Mouse (Mus musculus) heart, postnatal 0 days (tissue): ENCODE results near the gene Chrm3. TPM values are rescaled to one million over a fixed set of nuclear protein-coding genes. Genes with fewer than 3 reads are reported as not detected.

Experiments used
- ATAC-seq: fragments of 200-750 bp; cut with Nextera tagmentation; 2 replicates; pipeline ENCODE4 v1.8.0; 2017; ENCODE audit warnings: low read depth, moderate number of reproducible peaks, moderate library complexity; ENCODE audit not compliant: insufficient read depth
- DNase-seq: peaks from one replicate; pipeline ENCODE4 v3.0.0-alpha.2; 2016; ENCODE audit warnings: low spot score
- H3K27ac ChIP-seq: fragments of 300-500 bp; sonication (generic); 2 replicates; pipeline ENCODE4 v1.5.1; 2014; ENCODE audit warnings: low read depth, mild to moderate bottlenecking
- H3K27me3 ChIP-seq: fragments of 300-500 bp; sonication (generic); 2 replicates; pipeline ENCODE4 v1.6.1; 2014; ENCODE audit warnings: low read length, mixed read lengths; ENCODE audit not compliant: control insufficient read depth, insufficient read depth
- H3K36me3 ChIP-seq: fragments of 300-500 bp; sonication (generic); replicated peaks from 2 replicates; pipeline ENCODE4 v1.6.1; 2014; ENCODE audit warnings: low read length, mixed read lengths; ENCODE audit not compliant: control insufficient read depth, insufficient read depth
- H3K4me1 ChIP-seq: fragments of 300-500 bp; sonication (generic); 2 replicates; pipeline ENCODE4 v1.6.1; 2014; ENCODE audit warnings: antibody characterized with exemption; ENCODE audit not compliant: control insufficient read depth, insufficient read depth
- H3K4me2 ChIP-seq: fragments of 300-500 bp; sonication (generic); 2 replicates; pipeline ENCODE4 v1.6.1; 2014; ENCODE audit warnings: low read depth, mild to moderate bottlenecking, low read length, moderate library complexity
- H3K4me3 ChIP-seq: fragments of 300-500 bp; sonication (generic); 2 replicates; pipeline ENCODE4 v1.5.1; 2014; ENCODE audit warnings: low read depth, low read length
- H3K9ac ChIP-seq: fragments of 300-500 bp; sonication (generic); replicated peaks from 2 replicates; pipeline ENCODE4 v1.6.1; 2014; ENCODE audit warnings: low read depth, low read length, mixed read lengths
- H3K9me3 ChIP-seq: fragments of 300-500 bp; sonication (generic); replicated peaks from 2 replicates; pipeline ENCODE4 v1.6.1; 2016; ENCODE audit warnings: low read length; ENCODE audit not compliant: control insufficient read depth
- CTCF ChIP-seq: IDR thresholded peaks from 2 replicates; pipeline ENCODE4 v1.5.1; 2016; ENCODE audit warnings: antibody characterized with exemption, control low read depth, low read depth
- EP300 ChIP-seq: IDR thresholded peaks from 2 replicates; pipeline ENCODE4 v1.6.1; 2016; ENCODE audit warnings: antibody characterized with exemption, low read depth
- WGBS: fragments of 180-500 bp; shearing (Covaris S2); extraction: QIAGEN DNeasy Blood & Tissue Kit; methylation state at CpG from one replicate; pipeline ENCODE4 v1.1.7; 2014; 5-methylcytosine and 5-hydroxymethylcytosine counted together
- polyA plus RNA-seq: library from polyadenylated mRNA; unstranded; fragments of >200 nt; fragmentation: Nextera tagmentation; extraction: Ambion mirVana; gene quantifications from 2 replicates; pipeline ENCODE4 v1.2.1, GENCODE M21; 2015
- total RNA-seq: library from RNA; depleted of rRNA; stranded (reverse); fragments of >200 nt; gene quantifications from 2 replicates; pipeline ENCODE4 v1.2.3, GENCODE M21; 2014; ENCODE audit warnings: low replicate concordance

Gene Chrm3
- total and polyA plus RNA-seq, 2 experiments from 2014 or later, result 0.26 to 0.31 TPM

- DNase-seq (no peak), ATAC-seq (no peak)
- Histone ChIP-seq H3K4me1 (peaks cover 4% of the 10 kb centered on the region; the same call in 1 of the 2 replicates), H3K27me3 (peaks cover 16% of the 10 kb centered on the region), H3K4me3 (no peak overlapping the region), H3K9ac (no peak overlapping the region), H3K27ac (no peak overlapping the region), H3K9me3 (no peaks in the 10 kb centered on the region), H3K4me2 (no peak overlapping the region), H3K36me3 (no peaks in the 10 kb centered on the region)
- TF ChIP-seq CTCF (no peak), EP300 (no peak)
- WGBS, result 62% methylated on average over 2 of the region's 2 CpGs
These were observed 5.6 kb downstream of the Chrm3 start for GRCm38 (mm10) chr13:10354885-10355575.

DNA sequence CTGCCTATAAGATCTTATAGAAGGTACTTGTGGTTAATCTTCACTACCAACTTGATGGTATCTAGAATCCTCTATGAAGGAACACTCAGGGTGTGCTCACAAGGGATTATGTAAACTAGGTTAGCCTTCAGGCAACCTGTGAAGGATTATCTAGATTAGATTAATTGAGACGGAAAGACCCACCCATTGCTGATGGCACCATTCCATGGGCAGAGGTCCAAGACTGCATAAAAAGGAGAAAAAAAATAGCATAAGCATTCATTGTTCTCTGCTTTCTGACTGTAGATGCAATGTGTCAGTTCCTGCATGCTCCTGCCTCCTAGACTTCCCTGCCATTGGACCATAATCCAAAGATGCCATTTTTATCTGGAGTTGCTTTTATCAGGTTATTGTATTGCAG is 8.5 kb downstream of the Chrm3 start:
- WGBS, result 39% methylated on average over 1 of the region's 1 CpGs
- no peaks in the 10 kb centered on the region for H3K27me3 ChIP-seq
- DNase-seq (no peak), ATAC-seq (no peak)
- H3K4me2 ChIP-seq, result no peak overlapping the region
- no peak overlapping the region for H3K4me3 ChIP-seq
- no peaks in the 10 kb centered on the region for H3K4me1 ChIP-seq
- TF ChIP-seq CTCF, result no peak
- TF ChIP-seq EP300, result no peak
- no peaks in the 10 kb centered on the region for H3K36me3 ChIP-seq
- no peaks in the 10 kb centered on the region for H3K9me3 ChIP-seq
- H3K9ac ChIP-seq, result no peak overlapping the region
- H3K27ac ChIP-seq, result no peak overlapping the region

GRCm38 (mm10) chr13:10344362-10344761 is 16.3 kb downstream of the Chrm3 start:
- Histone ChIP-seq H3K36me3 (no peaks in the 10 kb centered on the region), H3K9ac (no peak overlapping the region), H3K9me3 (no peaks in the 10 kb centered on the region), H3K4me1 (no peaks in the 10 kb centered on the region), H3K27ac (no peak overlapping the region), H3K27me3 (no peaks in the 10 kb centered on the region), H3K4me2 (no peak overlapping the region), H3K4me3 (no peak overlapping the region)
- DNase-seq (no peak), ATAC-seq (no peak)
- WGBS, result 50% methylated on average over 5 of the region's 5 CpGs
- peak; percentile 24 for TF ChIP-seq CTCF
- no peak for TF ChIP-seq EP300

- no peaks in the 10 kb centered on the region for H3K9me3 ChIP-seq
- no peaks in the 10 kb centered on the region for H3K4me1 ChIP-seq
- H3K27me3 ChIP-seq, result no peaks in the 10 kb centered on the region
- TF ChIP-seq EP300 (no peak), CTCF (no peak)
- DNase-seq (no peak), ATAC-seq (no peak)
- H3K4me3 ChIP-seq, result no peak overlapping the region
- no peaks in the 10 kb centered on the region for H3K36me3 ChIP-seq
- H3K9ac ChIP-seq, result no peak overlapping the region
- H3K4me2 ChIP-seq, result no peak overlapping the region
- H3K27ac ChIP-seq, result no peak overlapping the region
These were observed 25.1 kb downstream of the Chrm3 start for GRCm38 (mm10) chr13:10335558-10335957.

GRCm38 (mm10) chr13:10332762-10333161 is 27.9 kb downstream of the Chrm3 start:
- Histone ChIP-seq H3K4me2 (no peak overlapping the region), H3K9ac (no peak overlapping the region), H3K9me3 (no peaks in the 10 kb centered on the region), H3K4me3 (no peak overlapping the region), H3K36me3 (no peaks in the 10 kb centered on the region), H3K27me3 (no peaks in the 10 kb centered on the region), H3K4me1 (no peaks in the 10 kb centered on the region), H3K27ac (no peak overlapping the region)
- WGBS, result 76% methylated on average over 4 of the region's 4 CpGs
- no peak for DNase-seq
- TF ChIP-seq EP300 (no peak), CTCF (no peak)
- ATAC-seq, result no peak

DNA sequence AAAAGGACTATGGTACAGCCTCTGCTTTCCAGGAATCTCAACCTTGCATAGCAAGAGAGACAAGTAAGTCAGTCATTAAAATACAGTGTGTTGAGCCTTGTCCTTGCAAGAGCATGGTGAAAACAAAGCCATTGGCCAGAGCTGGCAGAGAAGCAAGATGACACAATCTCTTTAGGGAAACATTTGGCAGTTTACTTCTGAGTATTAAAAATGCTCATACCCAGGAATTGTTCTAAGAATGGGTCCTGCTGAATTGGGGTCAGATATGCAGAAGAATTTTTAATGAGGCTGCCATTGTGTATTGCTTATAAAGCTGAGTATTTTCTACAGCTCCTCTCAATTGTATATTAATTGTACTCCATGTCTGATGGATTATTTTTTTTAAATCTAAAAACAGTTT is 50.8 kb downstream of the Chrm3 start:
- H3K4me2 ChIP-seq, result no peak overlapping the region
- no peak for TF ChIP-seq CTCF
- TF ChIP-seq EP300, result no peak
- no peaks in the 10 kb centered on the region for H3K9me3 ChIP-seq
- H3K9ac ChIP-seq, result no peak overlapping the region
- no peak for DNase-seq
- H3K4me3 ChIP-seq, result no peak overlapping the region
- H3K4me1 ChIP-seq, result no peaks in the 10 kb centered on the region
- ATAC-seq, result no peak
- H3K36me3 ChIP-seq, result no peaks in the 10 kb centered on the region
- no peak overlapping the region for H3K27ac ChIP-seq
- H3K27me3 ChIP-seq, result no peaks in the 10 kb centered on the region
